8 mouse cellular contexts compared by ENCODE assay signal in genomic region chr2:144452364-144453008, GRCm38 (mm10).
DNase-seq lines count a peak whose midpoint lies in the region; ATAC-seq and TF ChIP-seq lines count a peak whose summit lies in the region.

No protein-coding gene starts in this region.

- DNase-seq in WW6 (ENCODE audit: low read depth, low spot score), result peak; percentile 47
- peak; percentile 74 to 85 for DNase-seq in cerebellum, postnatal 25 days
- peak; percentile 78 for DNase-seq in gastrocnemius, adult 2 months
- peak; percentile 83 for DNase-seq in induced T-regulatory cell, adult 2 months (ENCODE audit: low read depth)
- peak; percentile 85 to 90 for DNase-seq in left cerebral cortex, adult 18-20 months (ENCODE audit: low spot score in 2 of 2)
- DNase-seq in right cerebral cortex, adult 2 months (ENCODE audit: low spot score in 2 of 2), result peak; percentile 88 to 91
- DNase-seq in urinary bladder, postnatal 10 days (ENCODE audit: low spot score), result peak; percentile 19

- peak; percentile 95 for TF ChIP-seq CTCF in gastrocnemius, adult 2 months (IDR thresholded peaks at IDR 0.05)

- ATAC-seq in megakaryocyte, adult 5-6 weeks (ENCODE audit: poor library complexity, severe bottlenecking), result peak; percentile 87

- intact Hi-C loops in gastrocnemius, adult 2 months (cut with DNase I), result loop anchor here (2.0 to 10.0 kb wide), 4 partner anchors 104 to 615 kb away; partner anchors contain the start of gene Rrbp1

- no peak overlapping the region for H3K27ac ChIP-seq in gastrocnemius, adult 2 months

- H3K4me3 ChIP-seq in gastrocnemius, adult 2 months, result no peak overlapping the region

Comparison
In these comparisons a context has a peak if more than half of its experiments do, and no peak if none do; other contexts are left out.
1. DNase-seq: peak in every context shown above with its lines; median percentile 90 in right cerebral cortex, adult 2 months; 88 in left cerebral cortex, adult 18-20 months; 83 in induced T-regulatory cell, adult 2 months; 80 in cerebellum, postnatal 25 days; 78 in gastrocnemius, adult 2 months; 47 in WW6; 19 in urinary bladder, postnatal 10 days.